Mouse (Mus musculus): Measurements from ENCODE around the gene Hpcal4. TPM values are rescaled to one million over a fixed set of nuclear protein-coding genes. Genes with fewer than 3 reads are reported as not detected.

Hpcal4 gene
- polyA plus RNA-seq, 1 experiment from 2014 or later, result 0.50 TPM

DNA sequence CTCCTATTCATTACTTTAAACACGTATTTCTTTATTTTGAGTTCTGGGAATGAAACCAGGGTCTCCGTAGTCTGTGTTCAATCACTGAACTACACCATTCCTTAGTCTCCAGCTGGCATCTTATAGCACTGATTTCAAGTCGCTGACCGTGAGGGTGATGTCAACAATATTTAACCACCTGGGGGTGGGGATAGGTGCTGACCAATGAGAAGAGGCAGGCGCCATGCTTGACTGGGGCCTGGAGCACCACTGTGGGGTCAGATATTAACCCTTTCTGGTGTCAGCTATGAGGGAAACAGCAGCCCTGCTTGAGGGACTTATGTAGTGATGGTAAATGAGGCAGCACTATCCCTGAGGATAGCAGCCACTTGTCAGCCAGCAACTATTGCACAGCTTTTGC is 28.4 kb downstream of the Hpcal4 start:
- no peaks in the 10 kb centered on the region for H3K9me3 ChIP-seq (ENCODE audit: control insufficient read depth, low read length)
- WGBS, result 47% methylated on average over 5 of the region's 5 CpGs
- no peak overlapping the region for H3K4me3 ChIP-seq (ENCODE audit: low read depth, low read length)
- no peak for ATAC-seq (ENCODE audit: low read depth)
- H3K4me2 ChIP-seq (ENCODE audit: low read depth, low read length), result no peak overlapping the region
- H3K9ac ChIP-seq (ENCODE audit: low read depth, low read length), result no peak overlapping the region
- H3K27ac ChIP-seq (replicated peaks; ENCODE audit: low read depth, low read length), result no peak overlapping the region
- H3K27me3 ChIP-seq (replicated peaks; ENCODE audit: control insufficient read depth, insufficient read depth, low read length), result no peaks in the 10 kb centered on the region
- H3K4me1 ChIP-seq (ENCODE audit: control insufficient read depth, insufficient read depth, low read length), result no peaks in the 10 kb centered on the region
- H3K36me3 ChIP-seq (ENCODE audit: control insufficient read depth, insufficient read depth, low read length), result no peaks in the 10 kb centered on the region
- no peak for DNase-seq (ENCODE audit: low spot score)

DNA sequence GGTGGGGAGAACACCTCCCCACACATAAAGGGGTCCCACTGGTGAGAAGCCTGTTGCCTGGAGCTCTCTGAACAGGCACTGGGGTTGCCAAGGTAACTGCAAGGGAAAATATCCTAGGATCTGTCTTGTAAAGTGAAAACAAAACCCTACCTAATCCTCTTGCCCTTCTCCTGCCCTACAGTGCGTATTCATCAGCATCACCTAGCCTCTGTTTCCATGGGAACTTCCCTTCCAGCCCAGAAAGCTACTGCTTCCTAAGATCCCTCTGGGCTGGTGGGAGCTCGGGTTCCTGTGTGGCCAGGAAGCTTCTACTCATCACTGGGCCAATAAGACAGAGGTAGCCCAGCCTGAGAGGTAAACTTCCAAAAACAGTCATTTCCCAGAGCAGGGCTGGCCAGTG is 29.3 kb downstream of the Hpcal4 start:
- Histone ChIP-seq H3K4me3 (ENCODE audit: low read depth, low read length) (no peak overlapping the region), H3K4me1 (ENCODE audit: control insufficient read depth, insufficient read depth, low read length) (no peaks in the 10 kb centered on the region), H3K36me3 (ENCODE audit: control insufficient read depth, insufficient read depth, low read length) (no peaks in the 10 kb centered on the region), H3K27me3 (replicated peaks; ENCODE audit: control insufficient read depth, insufficient read depth, low read length) (no peaks in the 10 kb centered on the region), H3K4me2 (ENCODE audit: low read depth, low read length) (no peak overlapping the region), H3K9ac (ENCODE audit: low read depth, low read length) (no peak overlapping the region), H3K9me3 (ENCODE audit: control insufficient read depth, low read length) (no peaks in the 10 kb centered on the region), H3K27ac (replicated peaks; ENCODE audit: low read depth, low read length) (no peak overlapping the region)
- DNase-seq (ENCODE audit: low spot score) (no peak), ATAC-seq (ENCODE audit: low read depth) (no peak)
- 47% methylated on average over 2 of the region's 2 CpGs for WGBS

DNA sequence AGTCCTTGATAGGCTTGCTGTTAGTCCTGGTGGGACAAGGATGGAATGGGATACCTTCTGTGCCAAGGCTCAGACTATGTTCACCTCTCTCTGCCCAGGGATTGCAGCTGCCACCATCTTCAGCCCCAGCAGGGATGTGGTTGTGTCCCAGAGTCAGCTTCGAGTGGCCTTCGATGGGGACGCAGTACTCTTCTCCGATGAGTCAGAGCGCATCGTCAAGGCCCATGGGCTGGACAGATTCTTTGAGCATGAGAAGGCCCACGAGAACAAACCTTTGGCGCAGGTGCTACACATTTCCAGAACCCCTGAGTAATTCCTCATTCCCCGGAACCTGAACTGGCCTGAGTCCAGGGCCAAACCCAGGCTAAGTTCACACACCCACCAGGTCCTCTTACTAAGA is 30.9 kb downstream of the Hpcal4 start:
- no peaks in the 10 kb centered on the region for H3K36me3 ChIP-seq (ENCODE audit: control insufficient read depth, insufficient read depth, low read length)
- H3K4me2 ChIP-seq (ENCODE audit: low read depth, low read length), result no peak overlapping the region
- WGBS, result 86% methylated on average over 9 of the region's 9 CpGs
- H3K4me1 ChIP-seq (ENCODE audit: control insufficient read depth, insufficient read depth, low read length), result no peaks in the 10 kb centered on the region
- H3K4me3 ChIP-seq (ENCODE audit: low read depth, low read length), result no peak overlapping the region
- H3K9me3 ChIP-seq (ENCODE audit: control insufficient read depth, low read length), result no peaks in the 10 kb centered on the region
- no peak for ATAC-seq (ENCODE audit: low read depth)
- no peak overlapping the region for H3K27ac ChIP-seq (replicated peaks; ENCODE audit: low read depth, low read length)
- H3K9ac ChIP-seq (ENCODE audit: low read depth, low read length), result no peak overlapping the region
- H3K27me3 ChIP-seq (replicated peaks; ENCODE audit: control insufficient read depth, insufficient read depth, low read length), result no peaks in the 10 kb centered on the region
- DNase-seq (ENCODE audit: low spot score), result no peak

DNA sequence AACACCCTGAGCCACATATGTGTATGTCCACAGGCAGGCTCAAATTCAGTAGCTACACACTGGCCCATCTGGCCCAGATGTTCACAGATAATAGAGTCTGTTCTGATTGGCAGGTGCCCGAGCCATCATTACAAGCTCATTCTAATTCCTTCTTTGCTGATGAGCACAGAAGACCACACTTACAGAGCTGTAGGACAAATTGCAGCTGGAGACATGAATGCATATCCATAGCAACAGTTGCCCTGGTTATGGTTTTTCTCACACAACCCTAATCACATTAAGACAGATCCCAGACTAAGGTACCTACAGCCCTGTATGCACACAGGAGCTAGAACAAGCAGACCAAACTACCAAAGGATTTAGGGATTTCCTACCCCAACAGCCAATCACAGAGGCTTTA is 32.3 kb downstream of the Hpcal4 start:
- no peak for DNase-seq (ENCODE audit: low spot score)
- no peak overlapping the region for H3K4me3 ChIP-seq (ENCODE audit: low read depth, low read length)
- no peak for ATAC-seq (ENCODE audit: low read depth)
- H3K9ac ChIP-seq (ENCODE audit: low read depth, low read length), result no peak overlapping the region
- no peaks in the 10 kb centered on the region for H3K9me3 ChIP-seq (ENCODE audit: control insufficient read depth, low read length)
- WGBS, result 61% methylated on average over 1 of the region's 1 CpGs
- no peak overlapping the region for H3K4me2 ChIP-seq (ENCODE audit: low read depth, low read length)
- no peaks in the 10 kb centered on the region for H3K4me1 ChIP-seq (ENCODE audit: control insufficient read depth, insufficient read depth, low read length)
- no peak overlapping the region for H3K27ac ChIP-seq (replicated peaks; ENCODE audit: low read depth, low read length)
- H3K27me3 ChIP-seq (replicated peaks; ENCODE audit: control insufficient read depth, insufficient read depth, low read length), result no peaks in the 10 kb centered on the region
- no peaks in the 10 kb centered on the region for H3K36me3 ChIP-seq (ENCODE audit: control insufficient read depth, insufficient read depth, low read length)

DNA sequence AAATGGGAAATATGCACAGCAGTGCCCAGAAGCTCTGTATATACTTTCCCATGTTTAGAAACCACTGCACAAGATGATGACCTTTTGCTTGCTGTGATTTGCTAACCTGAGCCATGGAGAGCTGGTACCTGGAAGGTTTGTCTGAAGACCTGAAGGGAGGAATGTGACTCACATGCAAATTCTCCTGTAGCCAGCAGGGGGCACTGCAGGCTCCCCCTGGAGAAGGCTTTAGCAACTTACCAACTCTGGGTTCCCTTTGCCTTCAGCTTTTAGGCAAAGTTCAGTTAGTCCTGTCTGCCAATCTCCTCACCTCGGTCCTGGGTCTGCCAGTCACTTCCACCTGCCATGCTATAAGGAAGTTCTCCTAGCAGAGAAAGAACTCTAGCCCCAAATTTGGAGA is 33.8 kb downstream of the Hpcal4 start:
- Histone ChIP-seq H3K4me1 (ENCODE audit: control insufficient read depth, insufficient read depth, low read length) (no peaks in the 10 kb centered on the region), H3K9ac (ENCODE audit: low read depth, low read length) (no peak overlapping the region), H3K27ac (replicated peaks; ENCODE audit: low read depth, low read length) (no peak overlapping the region), H3K36me3 (ENCODE audit: control insufficient read depth, insufficient read depth, low read length) (no peaks in the 10 kb centered on the region), H3K27me3 (replicated peaks; ENCODE audit: control insufficient read depth, insufficient read depth, low read length) (no peaks in the 10 kb centered on the region), H3K9me3 (ENCODE audit: control insufficient read depth, low read length) (no peaks in the 10 kb centered on the region), H3K4me2 (ENCODE audit: low read depth, low read length) (no peak overlapping the region), H3K4me3 (ENCODE audit: low read depth, low read length) (no peak overlapping the region)
- WGBS, result 11% methylated on average over 1 of the region's 1 CpGs
- DNase-seq (ENCODE audit: low spot score) (no peak), ATAC-seq (ENCODE audit: low read depth) (no peak)

DNA sequence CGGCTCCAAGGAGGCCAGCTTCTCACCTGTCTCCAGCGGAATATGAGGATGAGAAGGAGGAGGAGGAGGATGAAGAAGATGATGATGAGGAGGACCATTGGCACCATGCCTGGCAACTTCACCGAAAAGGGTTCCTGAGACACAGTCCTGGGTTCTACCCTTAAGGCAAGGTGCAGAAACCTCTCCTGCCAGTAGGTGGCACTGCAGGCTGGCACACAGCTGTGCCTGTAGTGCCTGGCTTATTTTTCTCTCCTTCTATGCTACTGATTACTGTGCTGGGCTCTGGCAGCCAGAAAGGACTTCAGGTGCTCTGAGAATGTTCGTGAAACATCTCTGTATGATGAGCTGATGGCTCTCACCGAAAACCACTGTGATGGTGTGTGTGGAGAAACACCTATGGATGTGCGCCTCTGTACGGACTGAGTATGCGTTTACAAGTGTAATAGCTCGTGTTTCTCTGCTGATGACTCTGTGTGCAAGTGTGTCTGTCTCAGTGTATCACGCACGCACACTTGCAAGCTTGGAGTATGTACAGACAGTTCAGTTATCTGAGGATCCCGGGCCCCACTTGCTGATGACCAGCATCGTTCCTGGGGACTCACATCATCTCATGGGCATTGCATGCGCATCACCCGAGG is 36.8 kb downstream of the Hpcal4 start:
- no peak overlapping the region for H3K27ac ChIP-seq (replicated peaks; ENCODE audit: low read depth, low read length)
- H3K9ac ChIP-seq (ENCODE audit: low read depth, low read length), result no peak overlapping the region
- H3K4me3 ChIP-seq (ENCODE audit: low read depth, low read length), result no peak overlapping the region
- WGBS, result 70% methylated on average over 15 of the region's 15 CpGs
- ATAC-seq (ENCODE audit: low read depth) (peak; percentile 89), DNase-seq (ENCODE audit: low spot score) (peak; percentile 55)
- H3K9me3 ChIP-seq (ENCODE audit: control insufficient read depth, low read length), result no peaks in the 10 kb centered on the region
- no peaks in the 10 kb centered on the region for H3K27me3 ChIP-seq (replicated peaks; ENCODE audit: control insufficient read depth, insufficient read depth, low read length)
- no peaks in the 10 kb centered on the region for H3K36me3 ChIP-seq (ENCODE audit: control insufficient read depth, insufficient read depth, low read length)
- H3K4me1 ChIP-seq (ENCODE audit: control insufficient read depth, insufficient read depth, low read length), result no peaks in the 10 kb centered on the region
- H3K4me2 ChIP-seq (ENCODE audit: low read depth, low read length), result no peak overlapping the region

DNA sequence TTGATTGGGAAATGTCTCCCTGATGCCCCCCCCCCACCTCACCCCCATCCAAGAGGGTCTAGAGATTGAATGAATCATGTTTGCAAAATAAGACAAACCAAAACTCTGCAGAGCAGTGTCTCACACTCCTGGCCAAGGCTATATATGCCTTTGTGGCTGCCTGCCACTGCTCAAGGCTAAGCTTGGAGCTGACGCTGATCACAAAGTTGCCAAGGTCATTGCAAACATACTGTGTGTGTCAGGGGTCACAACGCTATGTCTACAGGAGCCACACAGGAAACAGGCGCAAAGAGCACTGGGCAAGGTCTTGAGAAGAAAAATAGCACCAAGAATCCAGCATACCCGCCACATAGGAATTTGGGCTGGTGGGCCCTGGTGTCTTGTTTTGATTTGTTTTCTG is 37.6 kb downstream of the Hpcal4 start:
- no peaks in the 10 kb centered on the region for H3K9me3 ChIP-seq (ENCODE audit: control insufficient read depth, low read length)
- no peak overlapping the region for H3K4me2 ChIP-seq (ENCODE audit: low read depth, low read length)
- no peaks in the 10 kb centered on the region for H3K27me3 ChIP-seq (replicated peaks; ENCODE audit: control insufficient read depth, insufficient read depth, low read length)
- ATAC-seq (ENCODE audit: low read depth) (no peak), DNase-seq (ENCODE audit: low spot score) (no peak)
- H3K27ac ChIP-seq (replicated peaks; ENCODE audit: low read depth, low read length), result no peak overlapping the region
- H3K4me1 ChIP-seq (ENCODE audit: control insufficient read depth, insufficient read depth, low read length), result no peaks in the 10 kb centered on the region
- 71% methylated on average over 4 of the region's 4 CpGs for WGBS
- no peak overlapping the region for H3K9ac ChIP-seq (ENCODE audit: low read depth, low read length)
- no peak overlapping the region for H3K4me3 ChIP-seq (ENCODE audit: low read depth, low read length)
- no peaks in the 10 kb centered on the region for H3K36me3 ChIP-seq (ENCODE audit: control insufficient read depth, insufficient read depth, low read length)

DNA sequence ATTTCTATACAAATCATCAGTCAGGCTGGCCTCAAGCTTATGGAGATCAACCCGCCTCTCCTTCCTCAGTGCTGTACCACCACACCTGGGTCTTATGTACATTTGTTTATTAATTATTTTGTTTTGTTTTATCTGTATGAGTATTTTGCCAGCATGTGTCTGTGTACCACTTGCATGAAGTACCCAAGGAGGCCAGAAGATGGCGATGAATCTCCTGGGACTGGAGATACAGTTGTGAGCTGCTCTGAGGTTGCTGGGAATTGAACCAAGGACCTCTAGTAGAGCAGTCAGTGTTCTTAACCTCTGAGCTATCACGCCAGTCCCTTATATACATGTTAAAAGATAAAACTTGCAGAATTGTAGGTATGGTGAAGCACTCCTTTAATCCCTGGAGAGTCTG is 40.3 kb downstream of the Hpcal4 start:
- H3K27ac ChIP-seq (replicated peaks; ENCODE audit: low read depth, low read length), result no peak overlapping the region
- H3K27me3 ChIP-seq (replicated peaks; ENCODE audit: control insufficient read depth, insufficient read depth, low read length), result no peaks in the 10 kb centered on the region
- H3K4me2 ChIP-seq (ENCODE audit: low read depth, low read length), result no peak overlapping the region
- ATAC-seq (ENCODE audit: low read depth), result no peak
- no peak for DNase-seq (ENCODE audit: low spot score)
- no peak overlapping the region for H3K9ac ChIP-seq (ENCODE audit: low read depth, low read length)
- H3K4me1 ChIP-seq (ENCODE audit: control insufficient read depth, insufficient read depth, low read length), result peaks cover 5% of the 10 kb centered on the region; the same call in 1 of the 2 replicates
- H3K36me3 ChIP-seq (ENCODE audit: control insufficient read depth, insufficient read depth, low read length), result no peaks in the 10 kb centered on the region
- no peaks in the 10 kb centered on the region for H3K9me3 ChIP-seq (ENCODE audit: control insufficient read depth, low read length)
- WGBS, result 48% methylated on average over 3 of the region's 3 CpGs
- H3K4me3 ChIP-seq (ENCODE audit: low read depth, low read length), result no peak overlapping the region

DNA sequence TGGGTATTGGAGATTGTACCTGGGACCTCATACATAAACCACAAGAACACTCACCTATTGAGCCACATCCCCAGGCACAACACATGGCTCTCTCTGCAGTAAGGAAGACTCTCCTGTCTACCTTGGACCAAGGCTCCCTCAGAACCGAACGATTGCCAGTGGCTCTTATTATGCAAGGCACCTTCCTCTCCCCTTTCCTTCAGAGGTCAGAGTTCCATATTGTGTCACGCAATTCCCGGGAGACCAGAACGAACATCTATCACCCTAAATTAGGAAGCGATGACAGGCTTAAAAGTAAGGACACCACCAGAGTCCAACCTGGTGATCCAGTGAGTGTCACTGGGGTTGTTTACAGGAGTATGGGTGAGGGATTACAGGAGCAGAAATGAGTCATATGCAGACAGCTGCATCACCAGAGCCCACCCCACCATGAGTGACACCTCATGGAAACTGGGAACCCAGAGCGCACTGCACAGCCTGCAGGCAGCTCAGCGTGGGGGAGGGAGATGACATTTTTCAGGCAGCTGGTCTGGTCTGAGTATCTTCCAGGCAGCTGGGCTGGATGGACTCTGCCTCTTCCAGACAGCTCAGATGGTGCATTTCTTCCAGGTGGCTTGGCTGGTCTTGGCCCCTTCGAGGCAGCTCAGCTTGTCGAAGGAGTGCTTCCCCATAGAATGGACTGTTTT is 42.8 kb downstream of the Hpcal4 start:
- WGBS, result 52% methylated on average over 10 of the region's 10 CpGs
- no peak overlapping the region for H3K4me3 ChIP-seq (ENCODE audit: low read depth, low read length)
- H3K4me1 ChIP-seq (ENCODE audit: control insufficient read depth, insufficient read depth, low read length), result peaks cover 5% of the 10 kb centered on the region; the same call in 1 of the 2 replicates
- H3K9me3 ChIP-seq (ENCODE audit: control insufficient read depth, low read length), result no peaks in the 10 kb centered on the region
- H3K9ac ChIP-seq (ENCODE audit: low read depth, low read length), result no peak overlapping the region
- H3K27me3 ChIP-seq (replicated peaks; ENCODE audit: control insufficient read depth, insufficient read depth, low read length), result no peaks in the 10 kb centered on the region
- no peak overlapping the region for H3K27ac ChIP-seq (replicated peaks; ENCODE audit: low read depth, low read length)
- ATAC-seq (ENCODE audit: low read depth) (peak; percentile 81; the same call in 1 of the 2 replicates), DNase-seq (ENCODE audit: low spot score) (peak; percentile 83)
- H3K4me2 ChIP-seq (ENCODE audit: low read depth, low read length), result no peak overlapping the region
- H3K36me3 ChIP-seq (ENCODE audit: control insufficient read depth, insufficient read depth, low read length), result no peaks in the 10 kb centered on the region
